ENCODE assay signal across 10 mouse cellular contexts in genomic region chr8:61259526-61259925, GRCm38 (mm10). TPM values are rescaled to one million over a fixed set of nuclear protein-coding genes. Genes with fewer than 3 reads are reported as not detected.
A peak's percentile ranks its signal among the peaks of the same experiment; 100 is the strongest.
DNase-seq lines count a peak whose midpoint lies in the region; ATAC-seq lines count a peak whose summit lies in the region.
"Had no signal": no experiment of that assay in that cellular context is flagged by ENCODE, and none has a peak within 500 bp of the region (broad histone marks: within the 10 kb centered on the region; RNA-seq: fewer than 3 reads in every experiment).

No protein-coding gene starts in this region.

- 81% methylated on average over 7 of the region's 7 CpGs for WGBS in hindbrain, embryonic 14.5 days
- WGBS in hindbrain, embryonic 11.5 days, result 93% methylated on average over 7 of the region's 7 CpGs
- 41% methylated on average over 7 of the region's 7 CpGs for WGBS in forebrain, embryonic 16.5 days
- WGBS in intestine, embryonic 16.5 days, result 82% methylated on average over 7 of the region's 7 CpGs
- WGBS in heart, embryonic 12.5 days, result 87% methylated on average over 7 of the region's 7 CpGs

- H3K4me2 ChIP-seq in hindbrain, embryonic 14.5 days (replicated peaks), result no peak overlapping the region
- no peak overlapping the region for H3K4me2 ChIP-seq in hindbrain, embryonic 11.5 days (replicated peaks; ENCODE audit: low read depth, low read length)
- H3K4me2 ChIP-seq in forebrain, embryonic 16.5 days (ENCODE audit: low read length), result peak overlapping the region; percentile 4
- H3K4me2 ChIP-seq in intestine, embryonic 16.5 days (ENCODE audit: low read depth, low read length), result no peak overlapping the region
- no peak overlapping the region for H3K4me2 ChIP-seq in heart, embryonic 12.5 days

- H3K36me3 ChIP-seq in hindbrain, embryonic 14.5 days (replicated peaks; ENCODE audit: control insufficient read depth, insufficient read depth), result no peaks in the 10 kb centered on the region
- H3K36me3 ChIP-seq in hindbrain, embryonic 11.5 days (ENCODE audit: control insufficient read depth, insufficient read depth, low read length), result no peaks in the 10 kb centered on the region
- H3K36me3 ChIP-seq in forebrain, embryonic 16.5 days (ENCODE audit: control insufficient read depth, insufficient read depth), result no peaks in the 10 kb centered on the region
- H3K36me3 ChIP-seq in intestine, embryonic 16.5 days (ENCODE audit: control insufficient read depth, insufficient read depth, low read length), result no peaks in the 10 kb centered on the region
- H3K36me3 ChIP-seq in heart, embryonic 12.5 days, result no peaks in the 10 kb centered on the region

- no peak for ATAC-seq in hindbrain, embryonic 14.5 days (ENCODE audit: low FRiP score)
- no peak for ATAC-seq in hindbrain, embryonic 11.5 days (ENCODE audit: low FRiP score)
- ATAC-seq in forebrain, embryonic 16.5 days, result peak; percentile 80
- ATAC-seq in intestine, embryonic 16.5 days, result no peak
- ATAC-seq in heart, embryonic 12.5 days (ENCODE audit: insufficient number of reproducible peaks, low FRiP score), result no peak

- peak; percentile 51 for DNase-seq in hindbrain, embryonic 14.5 days (ENCODE audit: low spot score)
- no peak for DNase-seq in hindbrain, embryonic 11.5 days (ENCODE audit: low spot score)
- peak; percentile 26 to 44 for DNase-seq in layer of hippocampus, postnatal 25 days (ENCODE audit: extremely low spot score in 1 of 2, low spot score in 1 of 2)
- DNase-seq in right cerebral cortex, postnatal 25 days, result peak; percentile 59
- no peak for DNase-seq in gastrocnemius, adult 8-10 months (ENCODE audit: low spot score in 2 of 2)

- H3K9ac ChIP-seq in hindbrain, embryonic 14.5 days, result no peak overlapping the region
- no peak overlapping the region for H3K9ac ChIP-seq in hindbrain, embryonic 11.5 days (ENCODE audit: low read depth, low read length)
- no peak overlapping the region for H3K9ac ChIP-seq in forebrain, embryonic 16.5 days (replicated peaks; ENCODE audit: low read depth, low read length)
- H3K9ac ChIP-seq in intestine, embryonic 16.5 days (ENCODE audit: low read depth, low read length), result no peak overlapping the region
- no peak overlapping the region for H3K9ac ChIP-seq in heart, embryonic 12.5 days
- H3K9ac ChIP-seq: liver, embryonic 14.5 days had no signal

- no peak overlapping the region for H3K27ac ChIP-seq in hindbrain, embryonic 14.5 days
- no peak overlapping the region for H3K27ac ChIP-seq in hindbrain, embryonic 11.5 days (ENCODE audit: low read depth, low read length)
- H3K27ac ChIP-seq in forebrain, embryonic 16.5 days (ENCODE audit: low read length), result peak overlapping the region; percentile 12
- H3K27ac ChIP-seq in intestine, embryonic 16.5 days (ENCODE audit: low read length), result no peak overlapping the region
- H3K27ac ChIP-seq in heart, embryonic 12.5 days (ENCODE audit: poor library complexity, severe bottlenecking), result no peak overlapping the region
- H3K27ac ChIP-seq: kidney, postnatal 0 days; liver, embryonic 14.5 days had no signal

- H3K9me3 ChIP-seq in hindbrain, embryonic 14.5 days (ENCODE audit: control insufficient read depth, low read length), result no peaks in the 10 kb centered on the region
- H3K9me3 ChIP-seq in hindbrain, embryonic 11.5 days (ENCODE audit: control insufficient read depth, low read length), result no peaks in the 10 kb centered on the region
- no peaks in the 10 kb centered on the region for H3K9me3 ChIP-seq in forebrain, embryonic 16.5 days (ENCODE audit: control insufficient read depth, low read length)
- no peaks in the 10 kb centered on the region for H3K9me3 ChIP-seq in intestine, embryonic 16.5 days (ENCODE audit: control insufficient read depth, low read length)
- no peaks in the 10 kb centered on the region for H3K9me3 ChIP-seq in heart, embryonic 12.5 days (replicated peaks)

- peaks cover 24% of the 10 kb centered on the region; the same call in 1 of the 2 replicates for H3K4me1 ChIP-seq in hindbrain, embryonic 14.5 days (replicated peaks; ENCODE audit: control insufficient read depth, insufficient read depth, low read length)
- H3K4me1 ChIP-seq in hindbrain, embryonic 11.5 days (replicated peaks; ENCODE audit: control insufficient read depth, insufficient read depth, low read length), result no peaks in the 10 kb centered on the region; the same call in 1 of the 2 replicates
- H3K4me1 ChIP-seq in forebrain, embryonic 16.5 days (replicated peaks; ENCODE audit: control insufficient read depth, insufficient read depth, low read length), result peaks cover 35% of the 10 kb centered on the region
- peaks cover 4% of the 10 kb centered on the region; the same call in 1 of the 2 replicates for H3K4me1 ChIP-seq in intestine, embryonic 16.5 days (ENCODE audit: control insufficient read depth, insufficient read depth, low read length)
- H3K4me1 ChIP-seq in heart, embryonic 12.5 days (replicated peaks), result peaks cover 11% of the 10 kb centered on the region

- H3K4me3 ChIP-seq in hindbrain, embryonic 14.5 days (replicated peaks; ENCODE audit: low read length), result no peak overlapping the region
- H3K4me3 ChIP-seq in hindbrain, embryonic 11.5 days (ENCODE audit: low read depth, low read length), result no peak overlapping the region
- no peak overlapping the region for H3K4me3 ChIP-seq in forebrain, embryonic 16.5 days (replicated peaks; ENCODE audit: low read length)
- H3K4me3 ChIP-seq in intestine, embryonic 16.5 days (ENCODE audit: low read length), result no peak overlapping the region
- no peak overlapping the region for H3K4me3 ChIP-seq in heart, embryonic 12.5 days

- no peaks in the 10 kb centered on the region for H3K27me3 ChIP-seq in hindbrain, embryonic 14.5 days (ENCODE audit: control insufficient read depth, insufficient read depth, low read length)
- no peaks in the 10 kb centered on the region for H3K27me3 ChIP-seq in hindbrain, embryonic 11.5 days (ENCODE audit: control insufficient read depth, insufficient read depth, low read length)
- H3K27me3 ChIP-seq in forebrain, embryonic 16.5 days (replicated peaks; ENCODE audit: control insufficient read depth, insufficient read depth, low read length), result no peaks in the 10 kb centered on the region
- no peaks in the 10 kb centered on the region for H3K27me3 ChIP-seq in intestine, embryonic 16.5 days (replicated peaks; ENCODE audit: control insufficient read depth, insufficient read depth, low read length)
- H3K27me3 ChIP-seq in heart, embryonic 12.5 days (replicated peaks), result no peaks in the 10 kb centered on the region

RNA-seq across cellular contexts. Expression of gene Sh3rf1, which starts 35.9 kb away (rescaled TPM):
- polyA plus RNA-seq in hindbrain, embryonic 14.5 days (2014; fragmentation: Nextera tagmentation; extraction: Ambion mirVana), result 28.8 and 32.2 TPM in 2 replicates
- 24.0 and 25.3 TPM in 2 replicates for polyA plus RNA-seq in hindbrain, embryonic 11.5 days (2014; fragmentation: Nextera tagmentation; extraction: Ambion mirVana)
- polyA plus RNA-seq in forebrain, embryonic 16.5 days (2015; fragmentation: Nextera tagmentation; extraction: Ambion mirVana), result 30.4 and 33.6 TPM in 2 replicates
- 10 to 100 TPM; 65.4 to 70.7 TPM for total RNA-seq in layer of hippocampus, postnatal 25 days (2021)
- 11.0 and 12.1 TPM in 2 replicates for polyA plus RNA-seq in intestine, embryonic 16.5 days (2015; fragmentation: Nextera tagmentation; extraction: Ambion mirVana)
- 6.5 and 7.5 TPM in 2 replicates for polyA plus RNA-seq in heart, embryonic 12.5 days (2016; fragmentation: Nextera tagmentation; extraction: Ambion mirVana)
- total RNA-seq in gastrocnemius, adult 8-10 months (2022), result 1 to 10 TPM; 1.3 to 1.8 (median 1.4) TPM

Comparison
In these comparisons a context has a peak if more than half of its experiments do, and no peak if none do; other contexts are left out.
1. DNase-seq: peak in hindbrain, embryonic 14.5 days (single experiment), layer of hippocampus, postnatal 25 days (2 of 2) and right cerebral cortex, postnatal 25 days (single experiment); none in hindbrain, embryonic 11.5 days (single experiment) and gastrocnemius, adult 8-10 months (0 of 2).